Mouse (Mus musculus) cerebellum, postnatal 14 days (tissue): Measurements from ENCODE around the gene Ube2l3.
"Not testable (repeated sequence)": the region's sequence is repeated elsewhere in the genome, so short reads cannot be mapped to it uniquely, and the experiment has no call there.

ENCODE experiments used
- DNase-seq, 2 experiments: peaks; one replicate each; pipeline ENCODE4 v3.0.0; 2021; ENCODE audit warnings: mixed read lengths in 2 of 2

Gene Ube2l3

GRCm38 (mm10) chr16:17208389-17209361 is 6.2 kb upstream of the Ube2l3 start, which contains the start of gene Rimbp3:
Gene Rimbp3, plus strand, starts transcription at chr16:17208603.
- peak; percentile 87 to 92 for DNase-seq

- peak; percentile 21 to 29 for DNase-seq
Measured at GRCm38 (mm10) chr16:17204990-17205389, 2.5 kb upstream of the Ube2l3 start.

GRCm38 (mm10) chr16:17201977-17202376 is 472 bp downstream of the Ube2l3 start:
- DNase-seq: no peak

- DNase-seq: peak; percentile 88 to 89
Measured at GRCm38 (mm10) chr16:17200953-17201707, 1.3 kb downstream of the Ube2l3 start.

- no peak for DNase-seq
Measured at GRCm38 (mm10) chr16:17200121-17200952, 2.1 kb downstream of the Ube2l3 start.

- no peak for DNase-seq
Measured at GRCm38 (mm10) chr16:17193823-17194222, 8.6 kb downstream of the Ube2l3 start.

- DNase-seq: no peak
Measured at GRCm38 (mm10) chr16:17185475-17185874, 17.0 kb downstream of the Ube2l3 start.

- DNase-seq: no peak
Measured at GRCm38 (mm10) chr16:17183003-17183402, 19.4 kb downstream of the Ube2l3 start.

- no peak for DNase-seq
Measured at GRCm38 (mm10) chr16:17182136-17182535, 20.3 kb downstream of the Ube2l3 start.

GRCm38 (mm10) chr16:17181382-17181781 is 21.1 kb downstream of the Ube2l3 start:
- DNase-seq: peak in 1 of 2 experiments; percentile 13

GRCm38 (mm10) chr16:17179706-17180105 is 22.7 kb downstream of the Ube2l3 start:
- DNase-seq: no peak

- DNase-seq: no peak
Measured at GRCm38 (mm10) chr16:17177623-17178170, 24.8 kb downstream of the Ube2l3 start.

- no peak for DNase-seq
Measured at GRCm38 (mm10) chr16:17175765-17176164, 26.7 kb downstream of the Ube2l3 start.

GRCm38 (mm10) chr16:17168049-17168448 is 34.4 kb downstream of the Ube2l3 start:
- DNase-seq: no peak

- no peak for DNase-seq
Measured at GRCm38 (mm10) chr16:17167179-17167578, 35.3 kb downstream of the Ube2l3 start.

GRCm38 (mm10) chr16:17165478-17165877 is 37.0 kb downstream of the Ube2l3 start:
- DNase-seq: not testable (repeated sequence)

GRCm38 (mm10) chr16:17154346-17154745 is 48.1 kb downstream of the Ube2l3 start:
- no peak for DNase-seq

GRCm38 (mm10) chr16:17151874-17152273 is 50.6 kb downstream of the Ube2l3 start:
- no peak for DNase-seq

- no peak for DNase-seq
Measured at GRCm38 (mm10) chr16:17150520-17151258, 51.8 kb downstream of the Ube2l3 start.

- DNase-seq: peak; percentile 27 to 34
Measured at GRCm38 (mm10) chr16:17148084-17148483, 54.4 kb downstream of the Ube2l3 start.

GRCm38 (mm10) chr16:17147391-17147929 is 55.0 kb downstream of the Ube2l3 start:
- DNase-seq: peak in 1 of 2 experiments; percentile 46
